Mouse (Mus musculus): Measurements from ENCODE around the gene Col24a1. TPM values are rescaled to one million over a fixed set of nuclear protein-coding genes. Genes with fewer than 3 reads are reported as not detected.

The Col24a1 gene
- polyA plus RNA-seq, 1 experiment = 1.4 TPM

GRCm38 (mm10) chr3:145268066-145268465 is 24.2 kb upstream of the Col24a1 start:
- TF ChIP-seq CTCF (IDR thresholded peaks at IDR 0.05; ENCODE audit: extremely low read depth, insufficient read length, insufficient replicate concordance, low read depth, low read length) = no peak
- TF ChIP-seq POLR2A (IDR thresholded peaks at IDR 0.05; ENCODE audit: low read depth, low read length) = no peak
- no peak overlapping the region for H3K27ac ChIP-seq (ENCODE audit: insufficient read depth, low read depth, low read length)
- 21% methylated on average over 7 of the region's 7 CpGs for WGBS

GRCm38 (mm10) chr3:145274191-145274590 is 18.1 kb upstream of the Col24a1 start:
- Histone ChIP-seq H3K4me1 (ENCODE audit: control insufficient read depth, insufficient read depth, insufficient read length, low read length) (no peaks in the 10 kb centered on the region), H3K4me3 (ENCODE audit: low read depth, low read length) (no peak overlapping the region), H3K27ac (ENCODE audit: insufficient read depth, low read depth, low read length) (no peak overlapping the region), H3K27me3 (ENCODE audit: control insufficient read depth, insufficient read depth, low read length) (no peaks in the 10 kb centered on the region), H3K36me3 (ENCODE audit: control insufficient read depth, insufficient read depth, low read length) (no peaks in the 10 kb centered on the region)
- TF ChIP-seq POLR2A (IDR thresholded peaks at IDR 0.05; ENCODE audit: low read depth, low read length) = no peak
- TF ChIP-seq CTCF (IDR thresholded peaks at IDR 0.05; ENCODE audit: extremely low read depth, insufficient read length, insufficient replicate concordance, low read depth, low read length) = no peak
- 61% methylated on average over 6 of the region's 6 CpGs for WGBS

More at GRCm38 (mm10) chr3:145268066-145268465, 24.2 kb upstream of the Col24a1 start:
- H3K4me1 ChIP-seq (ENCODE audit: control insufficient read depth, insufficient read depth, insufficient read length, low read length) = no peaks in the 10 kb centered on the region
- no peak overlapping the region for H3K4me3 ChIP-seq (ENCODE audit: low read depth, low read length)
- no peaks in the 10 kb centered on the region for H3K36me3 ChIP-seq (ENCODE audit: control insufficient read depth, insufficient read depth, low read length)
- no peaks in the 10 kb centered on the region for H3K27me3 ChIP-seq (ENCODE audit: control insufficient read depth, insufficient read depth, low read length)

- Histone ChIP-seq H3K36me3 (ENCODE audit: control insufficient read depth, insufficient read depth, low read length) (no peaks in the 10 kb centered on the region), H3K27me3 (ENCODE audit: control insufficient read depth, insufficient read depth, low read length) (0 out of 2 replicates have a peak, but pooled peaks cover 6% of the 10 kb centered on the region), H3K4me3 (ENCODE audit: low read depth, low read length) (peak overlapping the region; percentile 47), H3K4me1 (ENCODE audit: control insufficient read depth, insufficient read depth, insufficient read length, low read length) (no peaks in the 10 kb centered on the region), H3K27ac (ENCODE audit: insufficient read depth, low read depth, low read length) (0 out of 2 replicates have a peak overlapping the region, but pooled peaks have one; percentile 3)
- WGBS = 27% methylated on average over 9 of the region's 9 CpGs
- TF ChIP-seq CTCF (IDR thresholded peaks at IDR 0.05; ENCODE audit: extremely low read depth, insufficient read length, insufficient replicate concordance, low read depth, low read length) = no peak
- no peak for TF ChIP-seq POLR2A (IDR thresholded peaks at IDR 0.05; ENCODE audit: low read depth, low read length)
Observed at GRCm38 (mm10) chr3:145293207-145293606, 935 bp downstream of the Col24a1 start.

- WGBS = 59% methylated on average over 12 of the region's 12 CpGs
- TF ChIP-seq CTCF (IDR thresholded peaks at IDR 0.05; ENCODE audit: extremely low read depth, insufficient read length, insufficient replicate concordance, low read depth, low read length) = no peak
- 0 out of 2 replicates have a peak, but pooled peaks cover 6% of the 10 kb centered on the region for H3K27me3 ChIP-seq (ENCODE audit: control insufficient read depth, insufficient read depth, low read length)
- H3K36me3 ChIP-seq (ENCODE audit: control insufficient read depth, insufficient read depth, low read length) = no peaks in the 10 kb centered on the region
- H3K4me1 ChIP-seq (ENCODE audit: control insufficient read depth, insufficient read depth, insufficient read length, low read length) = no peaks in the 10 kb centered on the region
- peak overlapping the region; percentile 3; the same call in 1 of the 2 replicates for H3K4me3 ChIP-seq (ENCODE audit: low read depth, low read length)
- H3K27ac ChIP-seq (ENCODE audit: insufficient read depth, low read depth, low read length) = no peak overlapping the region
Observed at GRCm38 (mm10) chr3:145293623-145294307, 1.5 kb downstream of the Col24a1 start.

- no peaks in the 10 kb centered on the region for H3K4me1 ChIP-seq (ENCODE audit: control insufficient read depth, insufficient read depth, insufficient read length, low read length)
- H3K27ac ChIP-seq (ENCODE audit: insufficient read depth, low read depth, low read length) = no peak overlapping the region
- H3K4me3 ChIP-seq (ENCODE audit: low read depth, low read length) = no peak overlapping the region
- TF ChIP-seq POLR2A (IDR thresholded peaks at IDR 0.05; ENCODE audit: low read depth, low read length) (no peak), CTCF (IDR thresholded peaks at IDR 0.05; ENCODE audit: extremely low read depth, insufficient read length, insufficient replicate concordance, low read depth, low read length) (no peak)
- no peaks in the 10 kb centered on the region for H3K27me3 ChIP-seq (ENCODE audit: control insufficient read depth, insufficient read depth, low read length)
- 78% methylated on average over 5 of the region's 5 CpGs for WGBS
- H3K36me3 ChIP-seq (ENCODE audit: control insufficient read depth, insufficient read depth, low read length) = no peaks in the 10 kb centered on the region
Observed at GRCm38 (mm10) chr3:145299980-145300591, 7.8 kb downstream of the Col24a1 start.

- TF ChIP-seq POLR2A (IDR thresholded peaks at IDR 0.05; ENCODE audit: low read depth, low read length) (no peak), CTCF (IDR thresholded peaks at IDR 0.05; ENCODE audit: extremely low read depth, insufficient read length, insufficient replicate concordance, low read depth, low read length) (no peak)
- 60% methylated on average over 5 of the region's 5 CpGs for WGBS
- H3K27me3 ChIP-seq (ENCODE audit: control insufficient read depth, insufficient read depth, low read length) = no peaks in the 10 kb centered on the region
- no peak overlapping the region for H3K4me3 ChIP-seq (ENCODE audit: low read depth, low read length)
- no peaks in the 10 kb centered on the region for H3K36me3 ChIP-seq (ENCODE audit: control insufficient read depth, insufficient read depth, low read length)
- H3K4me1 ChIP-seq (ENCODE audit: control insufficient read depth, insufficient read depth, insufficient read length, low read length) = no peaks in the 10 kb centered on the region
- H3K27ac ChIP-seq (ENCODE audit: insufficient read depth, low read depth, low read length) = no peak overlapping the region
Observed at GRCm38 (mm10) chr3:145305311-145305710, 13.0 kb downstream of the Col24a1 start.

GRCm38 (mm10) chr3:145307209-145307608 is 14.9 kb downstream of the Col24a1 start:
- 75% methylated on average over 3 of the region's 3 CpGs for WGBS
- no peaks in the 10 kb centered on the region for H3K27me3 ChIP-seq (ENCODE audit: control insufficient read depth, insufficient read depth, low read length)
- H3K27ac ChIP-seq (ENCODE audit: insufficient read depth, low read depth, low read length) = no peak overlapping the region
- H3K36me3 ChIP-seq (ENCODE audit: control insufficient read depth, insufficient read depth, low read length) = no peaks in the 10 kb centered on the region
- TF ChIP-seq CTCF (IDR thresholded peaks at IDR 0.05; ENCODE audit: extremely low read depth, insufficient read length, insufficient replicate concordance, low read depth, low read length) = no peak
- TF ChIP-seq POLR2A (IDR thresholded peaks at IDR 0.05; ENCODE audit: low read depth, low read length) = no peak
- no peak overlapping the region for H3K4me3 ChIP-seq (ENCODE audit: low read depth, low read length)
- no peaks in the 10 kb centered on the region for H3K4me1 ChIP-seq (ENCODE audit: control insufficient read depth, insufficient read depth, insufficient read length, low read length)

All from small intestine, adult 2 months (tissue).